Mouse (Mus musculus) layer of hippocampus, postnatal 36 days (tissue): ENCODE data around the gene Maff. TPM values are rescaled to one million over a fixed set of nuclear protein-coding genes. Genes with fewer than 3 reads are reported as not detected.

Experiments used
- DNase-seq, 2 experiments: peaks; one replicate each; pipeline ENCODE4 v3.0.0; 2022
- total RNA-seq, 2 experiments: library from RNA; stranded (reverse); gene quantifications; 2 replicates each; pipeline ENCODE4 v1.2.3; 2021

Gene Maff
- 1 to 10 TPM; 1.4 to 2.3 TPM for total RNA-seq

GRCm38 (mm10) chr15:79346051-79346793 is at the start of gene Maff:
Gene Maff (plus strand): TSS chr15:79346621.
- no peak for DNase-seq

GRCm38 (mm10) chr15:79298553-79298952 is 47.9 kb upstream of the Maff start:
- no peak for DNase-seq

GRCm38 (mm10) chr15:79299563-79300155 is 46.8 kb upstream of the Maff start:
- DNase-seq: no peak

GRCm38 (mm10) chr15:79303725-79304124 is 42.7 kb upstream of the Maff start:
- DNase-seq: no peak

- no peak for DNase-seq
Observed at GRCm38 (mm10) chr15:79304832-79305231, 41.6 kb upstream of the Maff start.

GRCm38 (mm10) chr15:79306043-79306637 is 40.3 kb upstream of the Maff start:
- DNase-seq: no peak

- no peak for DNase-seq
Observed at GRCm38 (mm10) chr15:79307861-79308260, 38.6 kb upstream of the Maff start.

GRCm38 (mm10) chr15:79313848-79314369 is 32.5 kb upstream of the Maff start:
- no peak for DNase-seq

GRCm38 (mm10) chr15:79321733-79322190 is 24.7 kb upstream of the Maff start:
- DNase-seq: no peak

- DNase-seq: no peak
Observed at GRCm38 (mm10) chr15:79322281-79322990, 24.0 kb upstream of the Maff start.

- no peak for DNase-seq
Observed at GRCm38 (mm10) chr15:79322991-79323790, 23.2 kb upstream of the Maff start.

GRCm38 (mm10) chr15:79323791-79324155 is 22.6 kb upstream of the Maff start:
- DNase-seq: no peak

GRCm38 (mm10) chr15:79324373-79324772 is 22.0 kb upstream of the Maff start:
- DNase-seq: no peak

- no peak for DNase-seq
Observed at GRCm38 (mm10) chr15:79325742-79326141, 20.7 kb upstream of the Maff start.

- DNase-seq: no peak
Observed at GRCm38 (mm10) chr15:79326264-79326663, 20.2 kb upstream of the Maff start.

GRCm38 (mm10) chr15:79326971-79327961 is 19.2 kb upstream of the Maff start:
- DNase-seq: peak in 1 of 2 experiments; percentile 29

- DNase-seq: peak; percentile 97 to 99
Observed at GRCm38 (mm10) chr15:79328058-79328938, 18.1 kb upstream of the Maff start, which contains the start of gene Pla2g6. Gene Pla2g6 (minus strand): TSS chr15:79328390.

GRCm38 (mm10) chr15:79328939-79329275 is 17.5 kb upstream of the Maff start:
- DNase-seq: no peak

- DNase-seq: no peak
Observed at GRCm38 (mm10) chr15:79329346-79329978, 17.0 kb upstream of the Maff start.
